Mouse (Mus musculus): Measurements from ENCODE around the gene Ano6.

Ano6 gene

GRCm38 (mm10) chr15:95768703-95769102 lies 21.9 kb upstream of the Ano6 start:
- DNase-seq = no peak

- no peak for DNase-seq
These were observed 21.1 kb upstream of the Ano6 start for GRCm38 (mm10) chr15:95769576-95769975.

DNA sequence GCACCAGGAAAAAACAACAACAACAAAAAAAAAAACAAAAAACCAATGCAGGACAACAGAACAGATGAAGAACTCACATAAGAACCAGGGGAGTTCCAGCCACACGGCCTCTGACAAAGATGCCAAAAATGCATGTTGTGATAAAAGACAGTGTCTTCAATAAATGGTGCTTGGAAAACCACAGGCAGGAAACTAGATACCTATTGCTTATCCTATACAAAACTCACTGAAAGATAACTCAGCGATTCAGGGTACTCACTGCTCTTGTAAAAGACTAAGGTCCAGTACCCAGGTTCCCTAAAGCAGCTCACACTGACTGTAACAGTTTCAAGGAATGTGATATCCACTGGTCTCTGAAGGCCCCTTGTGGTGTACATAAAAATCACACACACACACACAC lies 20.3 kb upstream of the Ano6 start:
- no peak for DNase-seq

DNA sequence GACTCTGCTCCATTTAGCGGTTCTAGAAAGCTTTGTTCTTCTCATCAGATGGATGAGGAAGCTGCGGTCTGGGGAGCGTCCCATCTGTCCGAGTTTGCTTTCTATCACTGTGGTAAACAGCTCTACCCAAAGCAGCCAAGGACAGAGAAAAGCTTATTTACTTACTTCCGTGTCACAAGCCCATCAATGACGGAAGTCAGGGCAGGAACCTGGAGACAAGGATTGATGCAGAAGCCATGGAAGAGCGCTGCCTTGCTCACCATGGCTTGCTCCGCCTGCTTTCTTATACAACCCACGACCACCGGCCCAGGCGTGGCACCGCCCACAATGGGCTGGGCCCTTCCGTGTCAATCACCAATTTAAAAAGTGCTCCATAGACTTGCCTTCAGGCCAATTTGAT lies 18.3 kb upstream of the Ano6 start:
- no peak for DNase-seq

- peak; percentile 85 for DNase-seq
These were observed 17.5 kb upstream of the Ano6 start for GRCm38 (mm10) chr15:95772861-95773836.

GRCm38 (mm10) chr15:95774197-95774596 lies 16.4 kb upstream of the Ano6 start:
- DNase-seq = no peak

GRCm38 (mm10) chr15:95774674-95775414 lies 15.8 kb upstream of the Ano6 start:
- DNase-seq = no peak

DNA sequence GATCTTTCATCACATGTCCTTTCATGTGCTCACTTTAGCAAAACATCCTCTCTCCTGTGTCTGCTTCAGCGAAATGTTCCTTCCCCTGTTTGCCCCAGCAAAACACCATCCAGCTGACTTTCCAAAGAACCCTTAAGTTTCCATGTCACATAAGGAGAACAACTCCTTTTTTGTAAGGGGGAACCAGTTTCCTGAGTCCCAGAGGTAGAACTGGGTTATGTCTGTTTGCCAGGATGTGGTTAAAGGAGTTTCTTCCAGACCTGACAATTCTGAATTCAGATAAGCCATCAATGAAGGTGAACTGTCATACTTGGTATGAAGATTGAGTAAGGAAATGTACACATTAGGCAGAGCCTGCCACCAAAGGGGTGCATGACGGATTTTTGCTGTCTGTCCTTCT lies 12.9 kb upstream of the Ano6 start:
- DNase-seq = no peak

DNA sequence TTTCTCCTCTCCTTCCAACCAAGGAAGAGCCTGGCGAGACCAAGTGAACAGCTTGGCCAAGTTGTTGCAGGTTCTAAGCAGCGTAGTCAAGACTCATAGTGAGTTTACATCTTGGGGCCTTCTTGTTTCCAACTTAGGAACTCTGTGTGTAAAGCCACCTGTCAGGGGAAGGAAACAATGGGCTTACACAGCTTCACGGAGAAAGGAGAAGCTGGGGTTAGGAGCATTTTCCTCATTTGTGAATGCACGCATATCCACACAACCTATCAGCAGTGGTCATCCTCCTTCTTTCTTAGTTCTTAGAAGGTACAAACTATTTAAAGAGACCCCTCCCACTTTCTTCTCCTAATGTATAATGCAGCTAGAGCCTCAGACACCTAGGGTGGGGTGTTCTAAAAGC lies 11.9 kb upstream of the Ano6 start:
- no peak for DNase-seq

- DNase-seq = no peak
These were observed 4.0 kb upstream of the Ano6 start for GRCm38 (mm10) chr15:95786624-95787023.

DNA sequence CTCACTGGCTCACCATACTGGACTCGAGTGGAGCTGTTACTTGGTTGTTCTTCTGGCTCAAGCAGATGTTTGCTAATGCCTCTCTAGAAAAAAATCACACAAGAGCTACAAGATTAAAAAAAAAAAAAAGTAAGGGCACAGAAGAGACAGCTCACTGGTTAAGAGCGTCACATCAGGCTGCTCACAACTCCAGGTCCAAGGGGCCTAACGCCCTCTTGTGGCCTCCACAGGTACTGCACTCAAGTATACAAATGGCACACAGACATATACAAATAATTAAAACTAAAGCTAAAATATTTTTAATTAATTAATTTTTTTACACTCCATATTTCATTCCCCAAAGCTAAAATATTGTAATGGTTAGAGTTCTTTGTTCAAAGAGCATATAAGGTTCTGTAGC lies 3.1 kb upstream of the Ano6 start:
- DNase-seq = no peak

- peak; percentile 43 for DNase-seq
These were observed 798 bp upstream of the Ano6 start for GRCm38 (mm10) chr15:95789562-95790528.

DNA sequence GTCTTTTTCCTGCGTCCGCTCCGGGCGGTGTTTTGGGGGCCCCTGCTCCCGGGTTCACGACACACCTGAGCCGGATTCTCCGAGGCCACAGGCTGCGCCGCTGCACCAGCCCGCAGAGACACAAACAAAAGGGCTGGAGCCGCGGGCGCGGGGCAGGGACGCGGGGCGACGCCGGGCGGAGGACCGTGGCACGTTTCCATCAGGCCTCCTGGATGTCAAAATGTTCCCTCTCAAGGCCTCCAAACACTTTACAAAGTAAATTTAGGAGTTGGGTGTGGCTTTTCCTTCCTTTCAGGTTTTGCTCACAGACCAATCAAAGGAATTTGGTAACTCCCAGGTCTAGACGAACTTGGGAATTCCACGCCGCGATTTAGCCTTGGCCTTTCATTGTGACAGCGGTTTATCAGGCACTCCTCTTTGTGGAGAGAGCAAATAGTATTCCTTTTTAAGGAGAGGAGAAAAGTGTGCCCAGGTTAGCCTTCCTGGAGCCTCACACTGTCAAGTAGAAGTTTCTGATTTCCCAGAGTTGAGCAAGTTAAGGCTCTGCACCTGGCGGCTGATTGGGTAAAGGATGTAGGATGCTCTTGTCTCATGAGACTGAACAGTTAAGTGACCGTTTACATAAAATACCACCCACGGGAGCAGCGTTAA lies 623 bp downstream of the Ano6 start:
- DNase-seq = peak; percentile 69

- no peak for DNase-seq
These were observed 1.2 kb downstream of the Ano6 start for GRCm38 (mm10) chr15:95791855-95792254.

GRCm38 (mm10) chr15:95792261-95793260 lies 1.9 kb downstream of the Ano6 start:
- no peak for DNase-seq

GRCm38 (mm10) chr15:95793748-95794491 lies 3.3 kb downstream of the Ano6 start:
- no peak for DNase-seq

DNA sequence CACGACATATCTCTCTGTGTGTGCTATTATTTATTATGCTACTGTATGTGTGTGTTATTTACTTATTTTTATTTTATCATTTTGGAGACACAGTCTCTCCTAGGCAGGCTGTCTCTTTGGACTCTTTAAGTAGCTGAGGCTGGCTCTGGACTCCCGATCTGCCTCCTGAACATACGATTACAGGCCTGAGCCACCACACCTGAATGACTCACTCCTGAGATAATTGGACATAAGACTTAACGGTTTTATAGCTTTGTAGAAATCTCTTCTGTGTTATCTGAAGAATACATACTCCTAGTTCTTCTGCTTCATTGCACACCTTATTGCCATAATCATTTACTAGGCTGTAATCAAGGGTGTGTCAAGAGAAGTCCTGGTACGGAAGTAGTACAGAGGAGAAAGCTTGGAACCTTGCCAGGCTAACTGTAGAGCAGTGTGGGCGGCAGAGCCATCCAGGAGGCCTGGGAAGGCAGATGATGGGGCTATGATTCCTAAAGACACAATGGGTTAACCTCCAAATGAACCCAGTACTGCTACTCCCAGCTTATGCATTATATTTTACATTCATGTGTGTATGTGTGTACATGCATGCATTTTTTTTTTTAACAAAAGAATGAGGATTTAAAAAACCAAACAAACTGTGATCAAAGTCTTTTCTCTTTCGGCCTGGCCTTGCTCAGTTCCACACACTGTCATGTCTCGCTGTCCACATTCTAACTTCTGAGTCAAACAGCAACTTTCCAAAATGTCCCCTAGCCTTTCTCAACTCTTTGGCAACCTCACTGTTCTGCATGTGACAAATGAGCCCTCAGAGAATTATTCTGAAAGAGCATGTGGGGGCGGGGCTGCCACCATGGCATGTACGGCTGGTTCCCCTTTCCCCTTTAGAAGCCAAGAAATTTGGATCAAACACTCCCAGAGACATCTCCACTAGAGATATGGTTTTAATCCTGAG lies 4.2 kb downstream of the Ano6 start:
- peak; percentile 72 for DNase-seq

DNA sequence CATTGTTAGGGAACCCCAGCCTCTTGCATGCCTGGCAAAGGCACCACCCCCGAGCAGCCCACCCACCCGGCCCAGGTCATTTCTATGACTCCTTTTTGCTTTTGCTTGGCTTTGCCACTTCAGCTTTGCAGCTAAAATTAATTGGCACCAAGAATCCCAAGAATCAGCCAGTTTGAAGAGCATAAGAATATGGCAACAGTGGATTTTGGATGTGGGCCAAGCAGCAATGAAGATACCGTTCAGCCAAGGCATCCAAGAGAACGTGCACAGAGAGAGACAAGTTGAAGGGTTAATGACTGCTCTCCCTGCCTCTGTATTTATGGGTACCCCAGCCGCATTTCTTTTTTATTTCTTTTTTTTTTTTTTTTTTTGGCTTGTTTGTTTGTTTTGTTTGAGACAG lies 5.4 kb downstream of the Ano6 start:
- no peak for DNase-seq

Data from lung, postnatal 14 days (tissue).